Mouse (Mus musculus) left cerebral cortex, postnatal 10 days (tissue): ENCODE data around the gene Uox. TPM values are rescaled to one million over a fixed set of nuclear protein-coding genes. Genes with fewer than 3 reads are reported as not detected.

ENCODE experiments used
- DNase-seq, 2 experiments: peaks; one replicate each; pipeline ENCODE4 v3.0.0; 2021 to 2022; ENCODE audit warnings: low spot score in 2 of 2, mixed read lengths in 1 of 2; ENCODE audit errors: extremely low spot score in 1 of 2
- intact Hi-C: fragments of 180-260 bp; cut with DNase I; formaldehyde crosslinking; loops from one replicate; pipeline ENCODE4 v1.15.1; 2025
- total RNA-seq, 2 experiments: library from RNA; stranded (reverse); gene quantifications; 2 replicates each; pipeline ENCODE4 v1.2.3; 2021

Gene Uox
- total RNA-seq, 2 experiments from 2014 or later = 0.58 to 0.99 TPM

DNA sequence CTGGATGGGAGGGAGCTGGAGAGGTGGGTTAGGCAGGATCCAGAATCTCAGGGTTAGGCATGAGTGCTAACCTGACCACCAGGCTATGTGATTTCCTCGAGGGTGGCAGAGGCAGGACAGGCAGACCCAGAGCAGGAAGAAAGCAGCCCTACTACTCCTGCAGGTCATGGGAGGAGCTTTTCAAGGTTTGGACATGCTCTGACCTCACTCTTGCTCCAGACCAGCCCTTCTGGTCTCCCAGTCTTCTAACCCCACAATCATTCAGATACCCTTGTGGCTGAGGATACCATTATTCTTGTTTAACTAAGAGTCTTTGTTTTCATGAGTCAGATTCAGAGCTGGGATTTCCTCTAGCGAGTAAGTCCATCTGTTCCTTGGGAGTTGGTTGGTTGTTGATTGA lies 7.4 kb downstream of the Uox start:
- no peak for DNase-seq
- intact Hi-C loops = no loop called here

DNA sequence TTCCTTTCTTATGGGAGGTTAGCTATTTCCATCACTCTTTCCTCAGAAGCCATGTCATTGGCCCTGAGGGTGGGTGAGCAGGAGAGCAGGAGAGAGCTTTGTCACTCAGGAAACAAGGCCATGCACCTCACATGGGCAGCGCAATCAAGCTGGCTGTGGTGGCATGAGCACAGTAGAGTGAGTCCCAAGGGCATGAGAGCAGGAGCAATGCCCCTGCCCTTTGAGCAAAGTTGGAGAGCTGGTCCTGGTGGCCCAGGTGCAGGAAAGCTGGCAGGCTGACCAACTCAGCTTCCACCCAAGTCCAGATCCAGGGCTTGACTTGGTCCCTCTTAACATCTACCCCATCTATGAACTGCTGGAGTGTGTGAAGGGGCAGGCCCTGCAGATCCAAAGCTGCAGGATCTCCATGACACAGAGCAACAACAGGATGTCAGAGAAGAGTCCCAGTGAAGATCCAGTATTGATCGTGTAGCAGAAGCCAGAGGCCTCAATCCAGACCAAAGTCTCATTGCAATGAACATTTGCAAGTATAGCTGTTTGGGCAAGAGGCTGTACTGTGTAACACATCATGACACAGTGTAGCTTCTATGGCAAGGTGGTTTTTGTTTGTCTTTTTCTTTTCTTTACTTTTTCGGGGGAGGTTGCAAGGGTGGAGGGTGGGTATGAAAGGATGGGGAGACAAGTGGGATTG lies 10.0 kb downstream of the Uox start:
- intact Hi-C loops = no loop called here
- no peak for DNase-seq

- no peak for DNase-seq
- intact Hi-C loops = no loop called here
Observed at GRCm38 (mm10) chr3:146583478-146583877, 13.3 kb downstream of the Uox start.

DNA sequence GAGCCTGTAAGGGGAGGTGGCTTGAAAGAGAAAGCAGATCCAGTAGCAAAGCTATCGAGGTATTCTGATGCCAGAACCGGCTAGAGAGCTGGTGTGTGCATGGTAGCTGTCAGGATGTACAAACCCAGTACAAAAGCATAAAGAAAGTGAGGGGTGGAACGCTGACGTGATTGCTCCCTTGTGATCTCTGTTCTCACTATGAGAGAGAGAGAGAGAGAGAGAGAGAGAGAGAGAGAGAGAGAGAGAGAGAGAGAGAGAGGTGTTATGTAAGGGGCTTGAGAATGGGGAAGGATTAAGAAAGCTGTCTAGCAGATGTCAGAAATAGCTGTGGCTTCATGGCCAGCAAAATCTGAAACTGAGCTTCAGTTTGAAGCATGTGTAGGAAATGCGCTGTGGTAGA lies 13.7 kb downstream of the Uox start:
- intact Hi-C loops = no loop called here
- DNase-seq = no peak

DNA sequence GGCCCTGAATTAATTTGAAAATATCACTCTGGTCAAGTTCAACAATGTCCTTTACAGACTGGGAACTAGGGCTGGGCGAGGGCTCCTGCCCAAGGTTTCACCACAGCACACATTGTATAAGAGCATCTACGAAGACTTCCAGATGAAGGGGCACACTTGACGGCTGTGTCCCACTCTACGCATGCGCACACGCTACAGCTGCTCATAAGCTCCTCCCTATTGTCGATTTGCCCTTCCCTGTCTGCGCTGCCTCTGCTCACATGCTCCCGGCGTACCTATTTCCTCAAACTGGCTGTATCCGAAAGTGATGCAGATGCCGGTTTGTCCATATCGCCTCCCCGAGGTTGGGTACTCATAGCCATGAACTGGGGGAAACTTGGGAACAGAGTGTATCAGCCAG lies 16.4 kb downstream of the Uox start:
- DNase-seq = no peak
- intact Hi-C loops = no loop called here

DNA sequence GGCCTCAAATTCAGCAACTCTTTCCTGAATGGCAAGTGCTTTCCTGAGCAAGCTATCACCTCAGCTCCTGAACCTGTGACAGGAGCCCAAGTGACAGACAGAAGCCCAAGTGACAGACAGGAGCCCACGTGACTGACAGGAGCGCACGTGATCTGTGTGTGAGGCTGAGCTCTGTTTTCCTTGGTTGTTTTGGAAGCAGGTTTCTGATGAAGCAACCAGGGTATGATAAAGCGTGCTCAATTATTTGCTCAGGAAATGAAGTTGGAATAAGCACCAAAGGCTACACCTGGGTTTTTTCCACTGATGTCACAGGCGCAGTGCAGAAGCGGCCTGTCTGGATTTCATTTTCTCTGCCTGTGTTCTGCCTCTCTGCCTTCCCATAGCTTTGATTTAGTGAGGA lies 19.3 kb downstream of the Uox start:
- no peak for DNase-seq
- intact Hi-C loops = no loop called here

DNA sequence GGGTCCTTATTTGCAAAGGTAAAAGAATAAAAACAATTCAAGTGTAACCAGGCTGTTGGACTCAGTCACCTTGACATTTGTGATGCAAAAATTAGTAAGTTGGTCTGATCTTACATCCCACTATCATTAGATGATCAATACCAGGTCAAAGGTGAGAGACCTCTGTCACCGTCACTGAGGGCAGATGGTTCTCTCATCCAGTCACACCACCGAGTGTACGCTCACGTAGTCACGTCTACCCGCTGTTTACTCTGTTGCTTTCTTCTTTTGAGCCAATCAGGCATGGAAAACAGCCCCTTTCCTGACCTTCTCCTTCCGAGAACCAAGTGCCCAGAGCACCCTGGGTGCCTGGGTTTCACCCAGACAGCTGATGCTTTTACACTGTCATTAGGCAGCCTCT lies 20.9 kb downstream of the Uox start:
- DNase-seq = no peak
- intact Hi-C loops = no loop called here

DNA sequence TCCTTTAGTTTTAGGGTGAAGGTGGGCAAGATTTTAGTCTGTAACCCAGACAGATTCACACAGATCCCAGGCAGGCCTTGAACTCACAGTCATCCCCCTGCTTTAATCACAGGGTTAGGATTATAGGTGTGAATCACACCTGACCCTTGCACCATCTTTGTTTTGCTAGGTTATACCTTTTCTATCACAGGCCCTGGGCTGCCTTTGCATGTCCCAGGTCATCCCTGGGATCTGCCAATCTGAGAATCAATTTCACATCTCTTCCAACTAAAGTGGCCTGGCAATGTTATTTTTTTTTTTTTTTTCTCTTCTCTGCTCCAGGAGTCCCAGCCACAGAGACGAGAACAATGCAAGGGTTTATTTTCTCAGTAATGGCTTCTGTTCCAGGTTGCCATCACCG lies 21.4 kb downstream of the Uox start:
- intact Hi-C loops = no loop called here
- DNase-seq = no peak

DNA sequence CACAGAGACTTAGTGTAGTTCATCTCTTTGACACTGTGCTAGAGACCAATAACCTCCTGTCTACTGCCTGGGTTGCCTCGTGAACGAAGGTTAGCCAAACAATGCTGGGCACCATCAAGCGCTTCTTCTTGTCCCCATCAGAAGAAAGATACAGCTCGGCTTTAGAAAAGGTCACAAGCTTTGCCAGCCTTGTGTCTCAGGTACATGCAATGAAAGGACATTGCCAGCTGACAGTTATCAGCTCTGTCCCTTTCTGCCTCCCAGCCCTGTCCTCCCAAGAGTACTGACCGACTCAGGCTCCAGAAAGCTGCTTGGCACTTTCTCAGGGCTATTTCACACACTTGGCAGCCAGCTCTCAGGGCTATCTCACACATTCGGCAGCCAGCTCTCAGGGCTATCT lies 25.2 kb downstream of the Uox start:
- intact Hi-C loops = no loop called here
- no peak for DNase-seq

- DNase-seq = no peak
- intact Hi-C loops = no loop called here
Observed at GRCm38 (mm10) chr3:146596387-146596786, 26.2 kb downstream of the Uox start.

DNA sequence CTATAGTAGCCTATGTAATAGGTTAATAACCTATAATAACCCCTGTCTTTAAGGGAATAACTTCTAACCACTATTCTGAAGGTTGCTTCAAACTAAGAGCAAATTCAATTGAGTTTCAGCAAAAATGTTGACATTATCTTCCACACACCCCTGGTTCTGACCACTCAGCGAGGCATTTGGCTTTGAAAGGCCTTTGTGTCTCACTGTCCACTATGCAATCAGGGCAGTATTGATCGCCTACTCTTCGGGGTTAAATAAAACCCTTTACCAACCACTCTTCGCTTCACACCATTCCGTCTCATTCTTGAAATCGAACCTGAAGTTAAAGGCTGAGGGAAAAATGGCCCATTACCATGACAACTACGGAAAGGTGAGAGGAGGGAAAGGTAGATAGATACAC lies 26.6 kb downstream of the Uox start:
- intact Hi-C loops = no loop called here
- no peak for DNase-seq

DNA sequence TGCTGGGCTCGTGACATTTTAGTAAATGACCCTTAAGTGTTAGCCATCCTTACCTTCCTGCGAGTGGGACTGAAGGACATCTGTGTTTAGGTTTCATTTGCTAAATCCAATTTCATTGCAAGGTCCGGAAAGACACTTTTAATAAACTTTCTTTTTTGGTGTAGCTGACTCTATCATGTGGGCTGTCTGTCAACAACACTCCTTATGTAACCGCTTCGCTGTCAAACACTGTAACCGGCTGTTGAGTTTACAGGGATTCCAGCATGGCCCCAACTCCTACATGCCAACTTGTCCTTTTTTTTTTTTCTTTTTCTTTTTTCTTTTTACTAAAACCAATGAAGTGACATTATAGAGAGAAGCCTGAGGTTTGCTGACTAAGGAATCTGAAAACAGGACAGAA lies 28.2 kb downstream of the Uox start:
- DNase-seq = no peak
- intact Hi-C loops = no loop called here

DNA sequence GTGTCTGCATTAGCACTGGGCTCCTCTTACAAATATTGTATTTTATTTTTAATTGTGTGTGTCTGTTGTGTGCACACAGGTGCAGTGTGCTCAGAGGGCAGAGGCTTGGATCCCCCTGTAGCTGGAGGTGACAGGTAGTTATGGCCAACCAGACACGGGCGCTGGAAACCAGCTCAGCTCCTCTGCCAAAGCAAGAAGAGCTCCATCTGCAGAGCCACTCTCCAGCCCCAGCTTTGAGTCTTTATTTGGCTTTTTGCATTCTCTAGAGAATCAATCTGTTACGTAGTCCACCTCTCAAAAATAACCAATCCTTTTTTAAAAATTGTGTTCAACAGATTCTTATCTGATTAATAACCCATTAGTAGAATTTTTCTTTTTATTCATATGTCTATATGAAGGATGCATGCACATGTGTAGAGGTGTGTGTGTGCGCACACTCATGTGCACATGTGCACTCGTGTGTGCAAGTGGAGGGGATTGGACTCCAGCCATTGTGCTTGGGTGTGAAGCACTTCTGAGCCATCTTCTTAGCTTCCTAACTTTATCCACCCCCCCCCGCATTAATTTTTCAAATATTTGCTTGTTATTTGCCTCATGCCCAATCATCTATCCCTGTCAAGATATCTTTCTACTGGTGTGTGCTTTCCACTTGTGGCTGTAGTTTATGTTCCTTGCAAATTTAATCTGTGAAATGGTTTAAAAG lies 29.1 kb downstream of the Uox start:
- intact Hi-C loops = no loop called here
- DNase-seq = no peak

DNA sequence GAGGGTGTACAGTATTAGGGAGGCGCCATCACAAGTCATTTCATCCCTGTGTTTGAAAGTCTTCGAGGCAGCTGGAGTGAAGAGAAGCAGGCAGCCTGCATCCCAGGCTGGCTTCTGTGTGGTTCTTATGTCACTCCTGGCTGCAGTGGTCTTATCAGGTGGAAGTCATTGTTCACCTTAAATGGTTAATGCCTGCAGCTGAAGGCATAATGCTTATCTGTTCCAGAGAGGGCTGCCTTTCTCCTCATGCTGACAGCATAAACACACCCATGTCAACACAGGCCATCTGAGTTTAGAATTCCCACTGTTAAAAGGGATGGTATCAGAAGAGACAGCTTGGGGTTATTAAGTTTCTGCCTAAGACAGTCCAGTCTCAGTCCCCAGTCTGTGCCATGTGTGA lies 31.0 kb downstream of the Uox start:
- intact Hi-C loops = loop anchor here (5.0 kb wide), 1 partner anchor 34 kb away; no protein-coding TSS in a partner anchor
- DNase-seq = no peak

- DNase-seq = no peak
- intact Hi-C loops = loop anchor here (5.0 kb wide), 1 partner anchor 35 kb away; no protein-coding TSS in a partner anchor
Observed at GRCm38 (mm10) chr3:146602531-146602930, 32.3 kb downstream of the Uox start.

GRCm38 (mm10) chr3:146604647-146605046 lies 34.4 kb downstream of the Uox start:
- no peak for DNase-seq
- intact Hi-C loops = loop anchor here (5.0 kb wide), 1 partner anchor 37 kb away; no protein-coding TSS in a partner anchor

DNA sequence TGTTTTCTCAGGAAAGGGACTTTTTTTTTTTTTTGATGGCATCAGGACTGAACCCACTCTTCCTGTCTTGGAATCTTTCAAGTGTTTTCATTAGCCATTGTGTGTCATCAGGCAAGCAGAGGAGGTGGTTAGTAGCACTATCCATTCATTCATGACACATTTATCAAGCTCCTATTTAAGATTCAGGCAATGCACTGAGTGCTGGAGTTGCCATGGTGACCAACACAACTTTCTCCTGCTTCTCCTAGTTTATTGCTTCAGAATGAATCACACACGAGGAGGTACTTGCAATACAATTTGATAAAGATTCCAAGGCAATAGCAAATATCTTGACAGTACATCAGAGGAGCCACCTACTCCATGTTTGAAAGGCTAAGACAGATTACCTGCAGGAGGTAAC lies 37.1 kb downstream of the Uox start:
- intact Hi-C loops = no loop called here
- DNase-seq = peak in 1 of 2 experiments; percentile 59

DNA sequence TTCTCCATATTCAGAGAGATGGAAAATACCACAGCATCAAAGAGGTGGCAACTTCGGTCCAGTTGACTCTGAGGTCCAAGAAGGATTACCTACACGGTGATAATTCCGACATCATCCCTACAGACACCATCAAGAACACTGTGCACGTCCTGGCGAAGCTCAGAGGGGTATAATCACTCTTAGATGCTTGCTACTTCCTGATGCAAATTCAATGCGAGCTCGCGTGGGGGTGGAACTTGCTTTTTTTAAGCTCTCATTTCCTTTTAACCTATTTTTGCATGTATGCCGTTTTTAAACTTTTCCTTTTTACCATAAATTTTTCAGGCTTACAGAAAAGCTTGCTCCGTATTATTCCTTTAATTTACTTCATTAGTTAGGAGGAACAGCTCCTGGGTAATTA lies 40.1 kb downstream of the Uox start:
- intact Hi-C loops = no loop called here
- no peak for DNase-seq

DNA sequence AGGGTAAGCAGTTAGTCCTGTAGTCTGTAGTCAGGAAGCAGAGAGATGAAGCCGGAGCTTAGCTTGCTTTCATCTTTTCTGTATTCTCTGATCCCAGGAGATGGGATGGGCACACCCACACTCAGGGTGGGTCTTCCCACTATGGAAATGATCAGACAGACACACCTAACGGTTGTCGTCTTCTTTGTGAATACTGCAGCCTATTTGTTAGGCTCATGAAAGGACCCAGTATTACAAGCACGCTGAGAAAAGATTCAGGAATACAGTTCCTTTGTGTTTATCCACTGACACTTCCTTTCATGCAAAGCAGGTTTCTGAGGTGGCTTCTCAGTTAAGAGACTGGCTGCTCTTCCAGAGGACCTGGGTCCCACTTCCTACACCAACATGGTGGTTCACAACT lies 41.0 kb downstream of the Uox start:
- no peak for DNase-seq
- intact Hi-C loops = no loop called here

- intact Hi-C loops = no loop called here
- no peak for DNase-seq
Observed at GRCm38 (mm10) chr3:146611821-146612220, 41.6 kb downstream of the Uox start.

GRCm38 (mm10) chr3:146615496-146615895 lies 45.3 kb downstream of the Uox start, which contains the start of gene Dnase2b:
Dnase2b (minus strand) TSS chr3:146615596.
- intact Hi-C loops = no loop called here
- no peak for DNase-seq
